Mouse (Mus musculus) frontal cortex, postnatal 25 days (tissue): ENCODE measurements at regions not wholly inside any gene's neighbourhood (a gene's known extent, or its start where the extent isn't known, plus 50 kb on each side); places are given as distances from the start of the nearest gene placed in this dataset.

Source experiments
- DNase-seq, 2 experiments: peaks; one replicate each; pipeline ENCODE4 v3.0.0; 2022; ENCODE audit warnings: low spot score in 2 of 2

DNA sequence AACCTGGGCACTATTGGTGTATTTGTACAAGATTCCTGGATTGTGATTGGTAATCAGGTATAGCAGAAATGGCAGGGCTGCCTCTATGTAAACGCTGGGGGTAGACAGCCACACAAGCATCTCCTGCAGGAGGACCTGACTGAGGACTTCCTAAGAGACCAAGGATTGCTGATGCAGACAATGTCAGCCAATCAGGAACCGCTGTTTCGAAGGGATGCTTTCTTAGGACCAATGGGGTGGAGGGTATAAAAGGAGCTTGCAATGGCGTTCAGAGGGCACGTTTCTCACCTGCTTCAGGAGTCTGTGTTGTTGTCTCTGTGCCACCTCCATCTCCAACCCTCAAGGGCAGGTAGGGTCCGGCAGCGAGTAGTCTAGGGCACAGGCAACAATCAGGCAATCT lies 393.7 kb downstream of the Gm45692 start:
- DNase-seq = no peak

DNA sequence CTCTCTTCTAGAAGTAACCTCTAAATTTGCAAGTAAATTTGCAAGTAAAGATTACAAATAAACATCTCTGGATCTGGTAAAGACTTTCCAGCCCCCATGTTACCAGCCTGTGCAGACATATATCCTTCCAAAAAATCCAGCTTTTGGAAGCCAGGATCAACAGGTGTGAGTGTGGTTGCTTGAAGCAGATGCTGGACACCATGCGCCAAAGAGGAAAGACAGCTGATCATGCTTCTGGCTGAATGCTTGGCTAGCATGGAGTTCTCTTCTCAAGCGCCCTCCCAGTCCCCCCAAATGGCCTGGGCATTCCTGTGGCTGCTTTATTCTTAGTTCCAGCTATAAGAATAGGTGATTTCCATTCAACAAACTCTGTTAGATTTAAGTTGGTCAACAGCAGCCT lies 404.9 kb downstream of the Gm45692 start:
- DNase-seq = no peak

- no peak for DNase-seq
Measured at GRCm38 (mm10) chr8:26526474-26527185, 407.3 kb downstream of the Gm45692 start.

DNA sequence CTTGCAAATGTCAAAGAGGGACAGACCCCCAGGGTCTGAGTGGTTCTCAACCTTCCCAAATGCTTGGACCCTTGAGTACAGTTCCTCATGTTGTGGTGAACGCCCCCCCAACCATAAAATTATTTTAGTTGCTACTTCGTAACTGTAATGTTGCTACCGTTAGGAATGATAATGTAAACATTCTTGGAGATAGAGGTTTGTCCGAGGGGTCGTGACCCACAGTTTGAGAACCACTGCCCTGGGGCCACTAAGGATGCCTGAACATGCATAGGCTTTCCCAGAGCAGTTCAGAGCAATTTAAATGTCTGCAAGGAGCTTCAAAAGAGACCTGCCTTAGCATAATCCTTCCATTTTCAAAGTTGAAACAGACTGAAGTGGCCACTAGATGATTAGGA lies 407.8 kb downstream of the Gm45692 start:
- no peak for DNase-seq

DNA sequence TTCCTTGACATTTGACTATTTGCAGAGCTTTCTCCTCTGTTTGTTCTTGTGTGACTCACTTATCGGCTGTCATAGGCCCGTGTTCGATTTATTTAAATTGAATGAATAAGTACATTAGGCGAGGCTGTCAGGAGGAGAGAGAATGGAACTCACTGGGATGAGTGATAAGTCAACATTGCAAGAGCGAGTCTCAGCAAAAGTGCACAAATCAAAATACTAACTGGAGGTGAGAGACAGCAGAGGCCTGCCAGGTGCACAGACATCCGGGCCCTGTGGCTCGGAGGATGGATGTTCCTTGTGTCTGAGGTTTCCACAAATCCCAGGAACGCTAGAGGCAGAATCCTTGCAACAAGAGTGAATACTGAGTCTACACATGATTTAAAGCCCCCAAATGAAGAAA lies 410.6 kb downstream of the Gm45692 start:
- no peak for DNase-seq

GRCm38 (mm10) chr8:26533444-26534421 lies 414.4 kb downstream of the Gm45692 start:
- peak; percentile 23 to 39 for DNase-seq

- peak in 1 of 2 experiments; percentile 14 for DNase-seq
Measured at GRCm38 (mm10) chr8:26535816-26536215, 416.5 kb downstream of the Gm45692 start.

GRCm38 (mm10) chr8:26553691-26554090 lies 423.4 kb upstream of the Zfp703 start:
- DNase-seq = no peak

- DNase-seq = no peak
Measured at GRCm38 (mm10) chr8:26559196-26559595, 417.9 kb upstream of the Zfp703 start.

DNA sequence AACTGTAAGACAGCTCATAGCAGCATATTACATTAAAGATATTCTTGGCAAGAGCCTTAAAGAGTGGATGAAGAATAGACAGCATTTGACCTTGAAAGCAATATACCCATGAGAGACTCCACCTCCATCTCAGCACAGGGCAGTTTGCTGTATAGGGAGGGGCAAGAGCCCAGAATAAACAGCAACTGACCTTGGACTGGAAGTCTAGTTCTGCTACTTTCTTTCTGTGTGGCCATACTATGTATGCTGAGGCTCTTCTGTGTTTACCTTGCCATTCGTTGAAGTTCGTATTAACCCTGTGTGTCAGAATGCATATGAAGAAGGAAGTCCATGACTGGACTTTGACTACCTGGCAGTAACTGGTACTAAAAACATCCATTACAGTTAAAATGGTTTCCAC lies 414.0 kb upstream of the Zfp703 start:
- no peak for DNase-seq

GRCm38 (mm10) chr8:26564254-26564653 lies 412.9 kb upstream of the Zfp703 start:
- DNase-seq = no peak

GRCm38 (mm10) chr8:26568423-26569060 lies 408.6 kb upstream of the Zfp703 start:
- DNase-seq = no peak

GRCm38 (mm10) chr8:26588841-26589240 lies 388.3 kb upstream of the Zfp703 start:
- no peak for DNase-seq

GRCm38 (mm10) chr8:26590591-26591212 lies 386.4 kb upstream of the Zfp703 start:
- no peak for DNase-seq

DNA sequence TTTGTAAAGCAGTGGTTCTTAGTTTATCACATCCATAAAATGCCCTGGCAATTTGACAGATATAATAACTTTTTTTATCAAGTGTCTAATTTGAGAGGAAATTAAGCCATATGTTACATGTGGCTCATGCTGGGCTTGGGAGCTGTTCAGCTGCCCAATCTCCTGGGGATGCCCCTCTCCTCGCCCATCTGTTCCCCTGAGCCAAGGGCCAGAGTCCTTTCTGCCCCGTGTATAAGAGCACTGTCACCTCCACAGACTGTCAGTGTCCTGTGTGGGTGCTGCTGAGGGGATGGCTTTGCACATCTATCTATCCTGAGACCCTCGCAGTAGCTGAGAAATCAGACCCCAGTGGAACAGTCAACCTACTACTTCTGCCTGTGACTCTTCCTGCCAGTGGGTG lies 385.9 kb upstream of the Zfp703 start:
- no peak for DNase-seq

GRCm38 (mm10) chr8:26593536-26594368 lies 383.4 kb upstream of the Zfp703 start:
- DNase-seq = no peak

DNA sequence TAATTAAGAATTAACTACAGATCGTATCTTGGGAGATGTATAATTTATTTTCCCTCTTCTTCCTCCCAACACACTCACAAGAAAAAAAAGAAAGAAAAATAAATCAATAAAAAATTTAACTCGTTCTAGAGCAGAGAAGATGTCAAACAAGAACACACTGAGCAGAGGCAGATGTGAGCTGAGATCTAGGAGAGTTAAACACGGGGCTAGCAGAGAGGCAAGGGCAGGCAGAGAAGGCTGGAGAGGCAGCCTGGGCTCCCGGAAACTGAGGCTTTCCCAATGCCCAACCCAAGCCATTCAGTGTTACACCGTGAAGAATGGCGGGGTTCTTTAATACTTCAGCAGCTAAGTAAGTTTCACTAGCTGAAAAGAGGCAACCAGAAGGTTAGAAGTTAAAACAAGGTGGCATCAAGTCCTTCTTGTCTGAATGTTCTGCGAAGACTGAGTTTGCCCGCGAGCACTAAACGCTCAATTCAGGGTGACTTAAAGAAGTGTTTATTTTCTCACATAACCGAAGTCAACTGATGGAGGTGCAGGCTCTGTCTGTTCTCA lies 382.7 kb upstream of the Zfp703 start:
- DNase-seq = no peak

GRCm38 (mm10) chr8:26595431-26596018 lies 381.6 kb upstream of the Zfp703 start:
- DNase-seq = no peak

- no peak for DNase-seq
Measured at GRCm38 (mm10) chr8:26596665-26597362, 380.3 kb upstream of the Zfp703 start.

DNA sequence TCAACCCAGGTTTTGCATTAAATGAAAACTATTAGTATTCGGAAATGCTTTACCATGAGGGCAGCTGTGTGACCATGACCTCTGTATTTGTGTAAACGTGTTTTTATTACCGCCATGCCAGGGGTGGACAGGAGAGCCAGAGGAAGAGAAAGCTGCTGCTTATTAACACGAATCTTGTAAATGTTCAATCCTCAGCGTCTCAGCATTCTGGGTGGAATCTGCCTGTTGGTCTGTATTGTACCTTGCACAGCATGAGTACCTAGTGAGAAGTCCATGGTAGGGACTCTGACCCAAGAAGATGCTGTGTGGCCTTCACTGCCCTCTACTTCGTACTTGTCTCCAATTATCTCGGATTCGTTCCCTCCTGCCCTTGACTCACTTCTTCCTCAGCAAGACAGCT lies 378.6 kb upstream of the Zfp703 start:
- DNase-seq = no peak
